18 mouse cellular contexts compared by ENCODE assay signal in genomic region chr13:105937780-105938179, GRCm38 (mm10).
DNase-seq lines count a peak whose midpoint lies in the region; ATAC-seq and TF ChIP-seq lines count a peak whose summit lies in the region.
"Had no signal": no experiment of that assay in that cellular context is flagged by ENCODE, and none has a peak within 500 bp of the region (broad histone marks: within the 10 kb centered on the region; RNA-seq: fewer than 3 reads in every experiment).

No protein-coding gene starts in this region.

- no peaks in the 10 kb centered on the region for H3K9me3 ChIP-seq in forebrain, embryonic 16.5 days (ENCODE audit: control insufficient read depth, low read length)
- H3K9me3 ChIP-seq in forebrain, embryonic 12.5 days: no peaks in the 10 kb centered on the region
- H3K9me3 ChIP-seq: embryonic facial prominence, embryonic 13.5 days; embryonic facial prominence, embryonic 15.5 days; forebrain, embryonic 10.5 days had no signal

- H3K9ac ChIP-seq in forebrain, embryonic 16.5 days (replicated peaks; ENCODE audit: low read depth, low read length): no peak overlapping the region
- no peak overlapping the region for H3K9ac ChIP-seq in forebrain, embryonic 12.5 days
- H3K9ac ChIP-seq: embryonic facial prominence, embryonic 13.5 days; embryonic facial prominence, embryonic 15.5 days had no signal

- H3K4me3 ChIP-seq in forebrain, embryonic 16.5 days (replicated peaks; ENCODE audit: low read length): no peak overlapping the region
- no peak overlapping the region for H3K4me3 ChIP-seq in forebrain, embryonic 12.5 days (replicated peaks)
- H3K4me3 ChIP-seq in layer of hippocampus, adult 2 months: no peak overlapping the region
- H3K4me3 ChIP-seq: embryonic facial prominence, embryonic 13.5 days; embryonic facial prominence, embryonic 15.5 days; erythroblast, embryonic 14.5 days; forebrain, embryonic 10.5 days had no signal

- H3K4me2 ChIP-seq in forebrain, embryonic 16.5 days (ENCODE audit: low read length): no peak overlapping the region
- no peak overlapping the region for H3K4me2 ChIP-seq in forebrain, embryonic 12.5 days
- H3K4me2 ChIP-seq: embryonic facial prominence, embryonic 13.5 days; embryonic facial prominence, embryonic 15.5 days had no signal

- no peaks in the 10 kb centered on the region for H3K4me1 ChIP-seq in forebrain, embryonic 16.5 days (replicated peaks; ENCODE audit: control insufficient read depth, insufficient read depth, low read length)
- no peaks in the 10 kb centered on the region for H3K4me1 ChIP-seq in forebrain, embryonic 12.5 days
- H3K4me1 ChIP-seq: embryonic facial prominence, embryonic 13.5 days; embryonic facial prominence, embryonic 15.5 days; forebrain, embryonic 10.5 days had no signal

- no peaks in the 10 kb centered on the region for H3K27me3 ChIP-seq in forebrain, embryonic 16.5 days (replicated peaks; ENCODE audit: control insufficient read depth, insufficient read depth, low read length)
- no peaks in the 10 kb centered on the region for H3K27me3 ChIP-seq in forebrain, embryonic 12.5 days
- H3K27me3 ChIP-seq: embryonic facial prominence, embryonic 13.5 days; embryonic facial prominence, embryonic 15.5 days had no signal

- no peaks in the 10 kb centered on the region for H3K36me3 ChIP-seq in forebrain, embryonic 16.5 days (ENCODE audit: control insufficient read depth, insufficient read depth)
- no peaks in the 10 kb centered on the region for H3K36me3 ChIP-seq in forebrain, embryonic 12.5 days (replicated peaks)
- H3K36me3 ChIP-seq: embryonic facial prominence, embryonic 13.5 days; embryonic facial prominence, embryonic 15.5 days; forebrain, embryonic 10.5 days had no signal

- ATAC-seq in forebrain, embryonic 16.5 days: peak; percentile 75
- ATAC-seq in forebrain, embryonic 12.5 days (ENCODE audit: low FRiP score): no peak

- TF ChIP-seq POLR2A in brain, embryonic 14.5 days (IDR thresholded peaks at IDR 0.05; ENCODE audit: borderline replicate concordance, extremely low read depth, insufficient read depth, insufficient read length, poor library complexity, severe bottlenecking): no peak

- 88% methylated on average over 1 of the region's 1 CpGs for WGBS in forebrain, embryonic 16.5 days
- WGBS in forebrain, embryonic 12.5 days: 84% methylated on average over 1 of the region's 1 CpGs

- TF ChIP-seq CTCF in brain, embryonic 14.5 days (IDR thresholded peaks at IDR 0.05; ENCODE audit: borderline replicate concordance, extremely low read depth, insufficient read depth, insufficient read length): no peak
- no peak for TF ChIP-seq CTCF in layer of hippocampus, adult 2 months (conservative IDR thresholded peaks at IDR 0.05)

- no peak overlapping the region for H3K27ac ChIP-seq in forebrain, embryonic 16.5 days (ENCODE audit: low read length)
- H3K27ac ChIP-seq in forebrain, embryonic 12.5 days: no peak overlapping the region
- H3K27ac ChIP-seq in layer of hippocampus, adult 2 months: no peak overlapping the region
- H3K27ac ChIP-seq: embryonic facial prominence, embryonic 13.5 days; embryonic facial prominence, embryonic 15.5 days; forebrain, embryonic 10.5 days had no signal

- peak; percentile 2 for DNase-seq in brain, embryonic 14.5 days (ENCODE audit: low read depth)
- peak; percentile 6 for DNase-seq in brain, embryonic 18.5 days (ENCODE audit: low read depth, low spot score)
- DNase-seq in layer of hippocampus, adult 2 months (ENCODE audit: low spot score in 2 of 2): no peak
- DNase-seq: adrenal gland, adult 2 months; adrenal gland, postnatal 10 days; adrenal gland, postnatal 25 days; cerebellum, adult 11 months; cerebellum, adult 18-20 months; cerebellum, adult 8-10 months; cerebellum, adult 9-11 months; cerebellum, postnatal 36 days; embryo, embryonic 11 days had no signal

Comparison
In these comparisons a context has a peak if more than half of its experiments do, and no peak if none do; other contexts are left out.
1. DNase-seq: peak in brain, embryonic 14.5 days (single experiment) and brain, embryonic 18.5 days (single experiment); none in layer of hippocampus, adult 2 months (0 of 2).